Mouse (Mus musculus): Measurements from ENCODE around the gene Cdkn2aip. TPM values are rescaled to one million over a fixed set of nuclear protein-coding genes. Genes with fewer than 3 reads are reported as not detected.
A peak's percentile ranks its signal among the peaks of the same experiment; 100 is the strongest.

Gene Cdkn2aip
- total and polyA plus RNA-seq, 3 experiments = 13.5 to 101 (median 14.1) TPM

DNA sequence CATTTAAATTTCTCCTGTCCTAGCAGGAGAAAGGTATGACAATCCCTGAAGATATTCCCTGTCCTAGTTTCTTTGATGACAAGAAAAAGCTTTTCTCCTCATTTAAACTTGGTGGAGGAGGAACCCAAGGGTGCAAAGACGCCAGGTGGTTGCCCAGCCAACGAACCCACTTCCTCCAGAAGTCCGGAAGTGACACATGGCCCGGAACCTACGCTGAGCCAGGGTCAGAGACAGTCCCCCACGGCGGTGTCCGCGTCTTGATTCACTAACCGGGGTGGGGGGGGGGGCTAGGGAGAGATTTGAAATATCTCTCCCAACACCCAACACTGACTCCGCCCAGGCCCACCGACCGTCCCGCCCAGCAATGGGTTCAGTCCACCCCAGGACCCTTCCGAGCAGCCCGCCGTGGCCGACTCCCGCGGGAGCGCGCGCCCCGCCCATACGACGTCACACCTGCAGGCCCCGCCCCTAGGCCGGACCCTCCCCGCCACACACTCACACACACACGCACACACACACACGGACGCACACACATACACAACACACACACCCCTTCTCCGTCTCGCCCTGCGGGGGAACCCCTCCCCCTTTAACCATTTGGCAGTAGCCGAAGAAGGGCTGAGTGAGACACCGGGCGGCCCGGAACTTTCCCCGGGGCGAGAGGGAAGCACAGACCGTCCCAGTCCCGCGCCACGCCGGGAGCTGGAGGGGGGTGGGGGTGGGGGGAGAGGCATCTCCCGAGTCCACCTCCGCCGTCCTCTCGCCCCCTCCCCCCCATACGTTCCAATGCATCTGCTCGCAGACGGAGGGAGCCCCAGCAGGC is 40.2 kb downstream of the Cdkn2aip start (continued):
- TF ChIP-seq BHLHE40 (IDR thresholded peaks at IDR 0.05; ENCODE audit: borderline replicate concordance, low read depth, low read length) = no peak
- TF ChIP-seq MAX (IDR thresholded peaks at IDR 0.05; ENCODE audit: low read length) = peak; percentile 58; the same call in 1 of the 2 replicates
- no peak for TF ChIP-seq MAFK (IDR thresholded peaks at IDR 0.05; ENCODE audit: borderline replicate concordance, low read depth, low read length)
- TF ChIP-seq CHD2 (IDR thresholded peaks at IDR 0.05; ENCODE audit: low read length) = no peak
- TF ChIP-seq MYB (IDR thresholded peaks at IDR 0.05; ENCODE audit: low read depth, low read length) = no peak
- TF ChIP-seq TCF12 (IDR thresholded peaks at IDR 0.05; ENCODE audit: low read depth, low read length) = no peak
- TF ChIP-seq JUND (IDR thresholded peaks at IDR 0.05; ENCODE audit: low read depth, low read length) = no peak
- no peak for TF ChIP-seq USF1 (IDR thresholded peaks at IDR 0.05; ENCODE audit: low read depth, low read length)
- no peak for TF ChIP-seq RAD21 (IDR thresholded peaks at IDR 0.05; ENCODE audit: low read depth, low read length)
- TF ChIP-seq ETS1 (IDR thresholded peaks at IDR 0.05; ENCODE audit: low read depth, low read length) = peak; percentile 22; the same call in 1 of the 2 replicates
- TF ChIP-seq ELF1 (IDR thresholded peaks at IDR 0.05; ENCODE audit: low read depth, low read length) = peak; percentile 92
- TF ChIP-seq GATA1 (IDR thresholded peaks at IDR 0.05; ENCODE audit: low read depth, low read length) = no peak
- TF ChIP-seq MYC (IDR thresholded peaks at IDR 0.05; ENCODE audit: low read depth, low read length) = no peak; the same call in 1 of the 2 replicates
- TF ChIP-seq ZC3H11A (IDR thresholded peaks at IDR 0.05; ENCODE audit: low read depth, low read length) = no peak
- no peak for TF ChIP-seq CTCF (IDR thresholded peaks at IDR 0.05 in 2 of 3, conservative IDR thresholded peaks at IDR 0.05 in 1 of 3; ENCODE audit: control insufficient read depth in 1 of 3, insufficient read depth in 1 of 3, low read depth in 2 of 3, low read length in 3 of 3, poor library complexity in 1 of 3, severe bottlenecking in 1 of 3)
- TF ChIP-seq EP300 (IDR thresholded peaks at IDR 0.05; ENCODE audit: low read depth in 1 of 2, low read length in 2 of 2) = no peak
- peak; percentile 100 for TF ChIP-seq SIN3A (IDR thresholded peaks at IDR 0.05; ENCODE audit: low read length)
- TF ChIP-seq SMC3 (IDR thresholded peaks at IDR 0.05; ENCODE audit: low read depth, low read length) = no peak
- TF ChIP-seq CHD1 (IDR thresholded peaks at IDR 0.05; ENCODE audit: low read depth, low read length) = no peak
- peak; percentile 46; the same call in 1 of the 2 replicates for TF ChIP-seq POLR2AphosphoS5 (IDR thresholded peaks at IDR 0.05; ENCODE audit: borderline replicate concordance, low read depth, low read length)
- TF ChIP-seq ZNF384 (IDR thresholded peaks at IDR 0.05; ENCODE audit: low read depth, low read length) = no peak
- TF ChIP-seq TBP (IDR thresholded peaks at IDR 0.05; ENCODE audit: low read depth, low read length) = peak; percentile 43; the same call in 1 of the 2 replicates
- peak; percentile 84 for TF ChIP-seq HCFC1 (IDR thresholded peaks at IDR 0.05; ENCODE audit: low read depth, low read length)

DNA sequence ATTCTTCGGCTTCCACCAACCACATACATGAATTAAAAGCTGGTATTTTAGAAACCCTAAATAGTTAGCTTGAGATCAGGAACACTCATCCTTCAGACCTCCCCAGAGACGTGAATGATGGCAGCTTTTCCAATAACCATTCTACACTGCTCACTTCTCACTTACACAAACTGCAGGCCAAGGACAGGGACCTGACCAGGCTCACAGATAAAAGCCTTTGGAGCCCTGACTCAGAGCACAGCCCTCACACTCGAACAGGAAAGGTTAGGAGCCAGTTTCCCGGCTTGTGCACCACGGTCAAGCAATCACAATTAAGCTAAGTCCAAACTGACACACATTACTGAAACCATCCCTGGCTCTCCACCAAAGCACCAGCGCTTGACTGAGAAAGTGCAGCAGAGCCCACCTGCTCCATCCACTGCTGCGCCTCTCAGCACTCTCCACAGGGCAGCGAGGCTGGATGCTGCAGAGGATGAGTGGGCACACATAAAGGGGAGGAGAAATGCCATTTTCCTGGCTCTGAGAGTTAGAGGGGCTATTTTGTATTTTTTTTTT is 49.4 kb downstream of the Cdkn2aip start:
- H3K9me3 ChIP-seq (replicated peaks; ENCODE audit: insufficient read depth, low read length) = no peaks in the 10 kb centered on the region
- H3K4me1 ChIP-seq (ENCODE audit: control insufficient read depth in 1 of 2, insufficient read depth in 2 of 2, low read length in 2 of 2) = no peaks in the 10 kb centered on the region
- H3K4me3 ChIP-seq (ENCODE audit: control insufficient read depth in 1 of 2, insufficient read depth in 1 of 2, low read depth in 2 of 2, low read length in 2 of 2) = no peak overlapping the region
- TF ChIP-seq POLR2AphosphoS5 (IDR thresholded peaks at IDR 0.05; ENCODE audit: borderline replicate concordance, low read depth, low read length) (no peak), RAD21 (IDR thresholded peaks at IDR 0.05; ENCODE audit: low read depth, low read length) (no peak), SIN3A (IDR thresholded peaks at IDR 0.05; ENCODE audit: low read length) (no peak), RCOR1 (IDR thresholded peaks at IDR 0.05; ENCODE audit: low read depth, low read length) (no peak), TAL1 (IDR thresholded peaks at IDR 0.05; ENCODE audit: low read length) (no peak), ZNF384 (IDR thresholded peaks at IDR 0.05; ENCODE audit: low read depth, low read length) (no peak)
- H3K9ac ChIP-seq (ENCODE audit: control insufficient read depth, low read depth, low read length, poor library complexity, severe bottlenecking) = no peak overlapping the region
- no peak overlapping the region for H3K27ac ChIP-seq (ENCODE audit: control insufficient read depth, low read depth, low read length)
- peaks cover under 1% of the 10 kb centered on the region for H3K79me2 ChIP-seq (ENCODE audit: control insufficient read depth, insufficient read depth, low read length, poor library complexity)
- no peaks in the 10 kb centered on the region for H3K27me3 ChIP-seq (ENCODE audit: control insufficient read depth in 1 of 2, insufficient read depth in 2 of 2, low read length in 2 of 2)
- DNase-seq (ENCODE audit: low read depth, low spot score) = no peak
- H3K36me3 ChIP-seq (ENCODE audit: control insufficient read depth in 1 of 2, insufficient read depth in 2 of 2, low read length in 2 of 2) = peaks cover 0 to 8% of the 10 kb centered on the region in 2 experiments; a peak in 2 of 4 replicates
